Mouse (Mus musculus) cerebellum, adult 9-11 months (tissue): ENCODE measurements around the gene Esrrg.

Experiments used
- DNase-seq: peaks from one replicate; pipeline ENCODE4 v3.0.0; 2022

Esrrg gene

GRCm38 (mm10) chr1:187608261-187608921, at the start of gene Esrrg:
Gene Esrrg (plus strand): TSS chr1:187608791.
- DNase-seq: peak; percentile 15

DNA sequence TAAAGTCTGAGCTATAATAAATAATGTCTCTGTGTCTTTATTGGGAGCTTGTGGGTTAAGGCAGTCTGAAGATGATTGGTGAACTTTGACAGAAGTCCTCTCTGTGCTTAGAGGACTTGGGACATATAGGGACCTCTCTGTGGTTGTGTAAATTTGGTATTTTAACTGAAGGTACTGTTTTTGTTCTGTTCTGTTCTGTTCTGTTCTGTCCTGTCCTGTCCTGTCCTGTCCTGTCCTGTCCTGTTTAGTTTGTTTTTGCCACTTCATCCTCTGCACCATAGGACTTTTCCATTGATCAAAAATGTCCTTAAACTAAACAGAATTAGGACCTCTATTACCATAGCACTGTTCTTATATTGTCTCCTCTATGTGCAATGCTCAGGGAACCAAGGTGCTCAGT, 24.6 kb upstream of the Esrrg start:
- no peak for DNase-seq

DNA sequence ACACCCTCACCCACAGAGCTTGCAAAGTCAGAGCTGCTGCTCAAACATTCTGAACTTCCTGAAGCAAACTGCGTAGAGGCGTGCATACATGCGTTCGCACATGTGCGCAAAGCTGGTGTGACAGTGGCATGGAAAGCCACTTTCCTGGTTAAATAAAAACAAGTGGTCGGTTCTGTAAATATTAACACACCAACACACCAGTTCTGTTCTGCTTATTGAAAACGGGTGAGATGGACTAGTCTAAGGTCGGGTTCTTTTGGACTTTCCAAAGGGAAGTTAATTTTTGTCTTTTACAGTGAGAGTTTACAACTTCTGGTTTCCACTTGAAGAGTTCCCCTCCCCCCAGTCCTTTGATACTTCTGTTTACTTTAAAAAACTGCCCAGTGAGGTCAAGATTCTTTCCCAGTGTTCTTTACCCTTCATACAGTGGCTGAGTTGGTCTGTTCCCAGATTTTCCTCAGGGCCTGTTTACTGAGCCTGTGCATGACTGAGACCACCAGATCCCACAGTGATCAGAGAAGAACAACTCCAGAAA, 22.0 kb upstream of the Esrrg start:
- DNase-seq: no peak

- no peak for DNase-seq
These were observed 5.6 kb upstream of the Esrrg start for GRCm38 (mm10) chr1:187602942-187603341.

- DNase-seq: no peak
These were observed 4.5 kb upstream of the Esrrg start for GRCm38 (mm10) chr1:187604063-187604484.

GRCm38 (mm10) chr1:187604691-187605310, 3.8 kb upstream of the Esrrg start:
- DNase-seq: no peak

DNA sequence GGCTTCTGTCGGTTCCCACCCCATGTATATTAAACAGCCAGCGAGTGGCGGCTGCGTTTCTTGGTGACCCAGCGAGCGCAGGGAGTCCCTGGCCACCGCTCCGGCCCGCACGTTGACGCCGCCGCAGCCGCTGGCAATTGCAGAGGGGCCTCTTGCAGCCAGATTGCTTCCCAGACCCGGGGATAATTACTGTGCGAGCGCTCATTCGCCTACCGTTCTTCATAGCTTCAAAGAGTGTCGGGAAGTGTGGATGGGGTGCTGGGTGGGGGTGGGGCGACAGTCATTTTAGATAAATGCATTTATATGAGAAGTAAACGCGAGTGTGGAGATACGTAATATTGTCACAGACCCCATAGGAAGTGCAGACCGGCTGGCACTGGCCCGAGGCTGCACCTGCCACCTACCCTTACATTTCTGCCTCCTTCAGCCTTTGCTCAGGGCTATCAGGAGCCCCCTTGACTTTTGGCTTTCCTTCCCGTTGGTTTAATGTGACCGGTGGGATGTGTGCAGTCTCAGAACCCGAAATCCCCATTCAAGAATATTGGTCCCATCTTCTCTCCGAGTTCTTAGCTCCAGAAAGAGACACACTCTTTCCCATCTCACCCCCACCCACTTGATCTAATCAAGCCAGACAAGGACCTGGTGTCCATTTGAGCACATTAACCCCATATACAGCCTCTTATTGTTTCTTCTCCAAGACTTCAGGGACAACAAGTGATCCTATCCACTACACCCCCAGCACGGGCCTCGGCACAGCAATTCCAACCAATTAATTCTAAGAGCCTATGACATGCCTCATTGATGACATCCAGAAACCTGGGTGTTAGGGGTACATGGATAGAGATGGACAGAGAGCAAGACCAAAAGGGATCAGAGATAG, 3.0 kb upstream of the Esrrg start:
- DNase-seq: no peak

GRCm38 (mm10) chr1:187606271-187607040, 2.1 kb upstream of the Esrrg start:
- DNase-seq: no peak

- DNase-seq: no peak
These were observed 1.2 kb upstream of the Esrrg start for GRCm38 (mm10) chr1:187607065-187608047.

DNA sequence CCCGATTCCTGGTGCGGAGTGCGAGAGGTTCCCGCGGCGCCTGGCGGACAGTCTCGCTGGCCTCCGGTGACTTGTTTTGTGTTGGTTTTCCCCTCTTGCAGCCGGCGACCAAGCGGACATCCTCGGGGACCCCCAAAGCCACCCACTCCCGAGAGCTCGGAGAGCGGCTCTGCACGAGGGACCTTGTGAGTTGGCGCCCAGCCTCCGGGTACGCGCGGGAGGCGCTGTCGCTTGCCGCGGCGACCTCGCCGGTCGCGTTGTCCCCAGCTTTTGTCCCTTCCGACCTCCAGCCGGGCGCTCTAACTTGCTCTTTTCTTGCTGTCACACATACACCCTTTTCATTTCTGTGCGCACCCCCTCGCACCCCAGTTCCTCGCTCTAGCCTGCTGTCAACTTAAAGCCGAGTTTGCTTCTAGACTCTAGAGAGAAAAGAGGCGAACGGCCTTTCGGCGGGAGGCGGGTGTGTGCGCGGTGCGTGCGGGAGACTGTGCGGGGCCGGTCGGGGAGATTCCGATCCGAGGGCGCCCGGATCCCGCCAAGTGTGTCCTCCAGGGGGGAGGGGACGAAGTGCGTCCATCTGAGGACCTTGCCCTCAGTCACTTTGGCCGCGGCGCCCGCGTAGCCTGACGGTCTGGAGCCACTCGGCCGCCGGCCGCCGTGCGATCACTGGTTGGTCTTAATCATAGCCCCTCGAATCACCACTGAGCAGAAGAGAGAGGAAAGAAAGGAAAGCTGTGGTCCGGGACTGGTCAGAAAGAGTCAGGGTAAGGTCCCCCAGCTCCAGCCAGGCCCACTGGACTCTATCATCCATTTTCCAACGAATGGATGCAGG, 646 bp downstream of the Esrrg start:
- no peak for DNase-seq

- peak; percentile 27 for DNase-seq
These were observed 1.3 kb downstream of the Esrrg start for GRCm38 (mm10) chr1:187609853-187610230.

DNA sequence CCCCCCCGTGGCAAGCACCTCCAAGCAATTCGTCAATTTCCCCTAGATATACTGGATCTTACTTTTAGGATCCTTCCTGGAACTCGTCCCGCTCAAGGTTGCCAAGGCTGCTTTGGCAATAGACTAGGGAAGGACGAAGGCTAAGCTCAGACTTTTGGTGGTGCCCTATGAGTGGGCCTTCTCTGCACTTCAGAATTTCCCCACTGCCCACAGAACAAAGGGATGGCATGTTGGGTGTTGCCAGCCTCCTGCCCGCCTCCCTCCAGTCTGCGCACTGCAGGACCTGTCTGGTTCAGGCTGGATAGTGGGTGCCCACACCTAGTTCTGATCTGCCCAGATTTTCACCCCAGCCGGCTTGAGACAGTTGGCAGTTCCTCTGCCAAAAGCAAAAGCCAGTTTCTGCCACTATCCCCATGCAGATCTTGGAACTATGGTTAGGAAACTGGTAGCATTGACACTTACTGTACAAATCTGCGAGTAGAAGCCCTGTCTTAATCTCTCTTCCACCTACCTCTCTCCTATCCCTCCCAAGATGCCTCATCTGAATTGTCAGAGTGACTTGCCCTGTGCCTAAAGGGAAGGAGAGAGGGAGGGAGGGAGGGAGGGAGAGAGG, 1.9 kb downstream of the Esrrg start:
- DNase-seq: no peak

- no peak for DNase-seq
These were observed 3.3 kb downstream of the Esrrg start for GRCm38 (mm10) chr1:187611925-187612324.

GRCm38 (mm10) chr1:187613277-187613676, 4.7 kb downstream of the Esrrg start:
- DNase-seq: no peak

DNA sequence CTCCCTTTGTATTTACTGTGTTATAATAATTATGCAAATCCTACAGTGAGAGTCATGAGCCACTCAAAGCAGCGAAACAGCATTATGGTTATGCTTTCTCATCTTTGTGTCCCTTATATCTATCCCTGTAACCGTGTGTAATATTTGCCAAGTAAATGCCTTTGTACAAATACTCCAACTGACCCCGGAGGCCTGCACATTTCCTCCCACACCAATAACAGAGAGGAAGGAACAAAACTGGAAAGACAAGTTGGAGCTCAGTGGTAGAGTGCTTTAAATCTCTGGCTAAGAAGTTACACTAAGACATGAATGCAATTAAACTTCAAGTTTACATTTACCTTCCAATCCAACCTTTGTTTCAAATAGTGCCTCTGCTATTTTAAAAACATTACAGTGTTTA, 15.4 kb downstream of the Esrrg start:
- no peak for DNase-seq

- DNase-seq: no peak
These were observed 21.8 kb downstream of the Esrrg start for GRCm38 (mm10) chr1:187630361-187630760.

GRCm38 (mm10) chr1:187631486-187631885, 22.9 kb downstream of the Esrrg start:
- no peak for DNase-seq

DNA sequence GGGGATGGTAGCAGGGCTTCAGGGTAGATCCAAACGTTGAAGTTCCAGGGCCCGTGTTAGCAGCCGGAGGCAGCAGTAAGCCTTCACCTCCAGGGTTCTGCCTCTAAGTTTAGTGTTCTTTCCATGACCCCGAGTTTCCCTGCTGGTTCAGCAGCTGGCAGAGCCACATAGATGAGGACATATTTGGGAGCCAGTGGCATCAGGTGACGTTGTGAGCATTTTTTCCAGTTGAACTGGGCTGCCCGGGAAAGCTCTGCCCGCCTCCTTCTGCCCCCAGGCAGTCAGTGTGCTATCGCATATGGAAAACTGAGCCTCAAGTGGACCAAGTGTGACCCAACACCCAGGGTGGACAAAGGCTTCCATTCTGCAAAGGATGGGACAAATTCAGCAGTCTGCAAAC, 36.7 kb downstream of the Esrrg start:
- DNase-seq: no peak

DNA sequence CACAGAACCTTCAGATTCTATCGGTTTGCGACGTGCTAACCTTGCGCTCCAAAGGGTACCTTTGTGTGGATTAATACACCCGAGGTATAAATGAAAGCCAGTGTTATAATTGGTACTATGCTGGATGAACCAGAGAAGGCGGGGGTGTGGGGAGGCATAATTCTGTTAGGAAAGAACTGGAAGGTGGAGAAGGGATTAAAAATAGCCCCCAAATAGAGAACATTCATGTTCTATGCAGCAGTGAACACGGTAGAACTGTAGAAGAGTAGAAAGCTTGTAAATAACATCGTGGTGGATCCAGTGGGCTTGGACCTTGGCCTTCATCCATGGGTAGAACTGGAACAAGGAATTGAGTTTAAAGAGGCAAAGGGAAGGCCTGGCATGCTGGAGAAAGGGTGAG, 40.0 kb downstream of the Esrrg start:
- no peak for DNase-seq

DNA sequence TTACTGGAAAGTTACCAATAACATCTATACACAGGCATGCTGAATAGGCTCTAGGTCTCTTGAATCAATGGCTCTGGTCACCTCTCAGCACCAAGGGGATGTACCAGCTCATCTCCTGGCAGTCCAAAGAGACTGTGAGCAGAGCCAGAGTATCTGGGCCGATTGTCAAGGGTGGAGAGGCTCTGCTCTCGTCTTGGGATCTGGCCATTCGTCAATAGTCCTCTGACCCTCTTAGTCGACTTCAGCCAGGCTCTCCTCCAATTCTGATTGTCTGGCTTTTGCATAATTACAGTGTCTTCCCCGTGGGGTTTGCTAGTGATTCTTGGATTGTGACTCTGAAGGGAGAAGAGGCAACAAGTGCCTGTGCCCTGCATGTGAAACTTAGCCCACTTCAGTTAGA, 41.3 kb downstream of the Esrrg start:
- peak; percentile 51 for DNase-seq
